In genomic region chr3:149324088-149324487, GRCm38 (mm10) we compare ENCODE assay signal across 25 mouse cellular contexts.
DNase-seq lines count a peak whose midpoint lies in the region; ATAC-seq and TF ChIP-seq lines count a peak whose summit lies in the region.
"Had no signal": no experiment of that assay in that cellular context is flagged by ENCODE, and none has a peak within 500 bp of the region (broad histone marks: within the 10 kb centered on the region; RNA-seq: fewer than 3 reads in every experiment).

No protein-coding gene starts in this region.

- no peak for TF ChIP-seq POLR2A in brain, embryonic 14.5 days (IDR thresholded peaks at IDR 0.05; ENCODE audit: borderline replicate concordance, extremely low read depth, insufficient read depth, insufficient read length, poor library complexity, severe bottlenecking)

- no peaks in the 10 kb centered on the region for H3K36me3 ChIP-seq in forebrain, embryonic 14.5 days (ENCODE audit: control insufficient read depth, insufficient read depth, low read length)
- no peaks in the 10 kb centered on the region for H3K36me3 ChIP-seq in forebrain, embryonic 15.5 days
- H3K36me3 ChIP-seq in forebrain, postnatal 0 days (ENCODE audit: insufficient read depth) = no peaks in the 10 kb centered on the region
- no peaks in the 10 kb centered on the region for H3K36me3 ChIP-seq in forebrain, embryonic 11.5 days (ENCODE audit: control insufficient read depth, insufficient read depth, low read length)
- H3K36me3 ChIP-seq: embryonic facial prominence, embryonic 13.5 days; embryonic facial prominence, embryonic 15.5 days; forebrain, embryonic 10.5 days; G1E had no signal

- peak; percentile 55 for DNase-seq in forebrain, embryonic 14.5 days (ENCODE audit: low spot score)
- peak; percentile 22 for DNase-seq in forebrain, postnatal 0 days
- no peak for DNase-seq in forebrain, embryonic 11.5 days (ENCODE audit: low spot score)
- DNase-seq in brain, embryonic 14.5 days (ENCODE audit: low read depth) = peak; percentile 71
- DNase-seq: adrenal gland, adult 8-10 months; adrenal gland, postnatal 14 days; adrenal gland, postnatal 36 days; B cell, adult 2 months; cerebellum, adult 11 months; cerebellum, adult 18-20 months; cerebellum, adult 8-10 months; cerebellum, adult 9-11 months; cerebellum, postnatal 14 days; cerebellum, postnatal 36 days; embryo, embryonic 11 days had no signal

- H3K9me3 ChIP-seq in forebrain, embryonic 14.5 days (replicated peaks; ENCODE audit: control insufficient read depth, low read length) = no peaks in the 10 kb centered on the region
- H3K9me3 ChIP-seq in forebrain, embryonic 15.5 days = no peaks in the 10 kb centered on the region
- H3K9me3 ChIP-seq in forebrain, postnatal 0 days (ENCODE audit: low read length) = 0 out of 2 replicates have a peak, but pooled peaks cover 3% of the 10 kb centered on the region
- no peaks in the 10 kb centered on the region for H3K9me3 ChIP-seq in forebrain, embryonic 11.5 days (ENCODE audit: control insufficient read depth, low read length)
- H3K9me3 ChIP-seq: embryonic facial prominence, embryonic 13.5 days; embryonic facial prominence, embryonic 15.5 days had no signal

- no peak overlapping the region for H3K4me3 ChIP-seq in forebrain, embryonic 14.5 days (ENCODE audit: low read depth, low read length)
- no peak overlapping the region for H3K4me3 ChIP-seq in forebrain, embryonic 15.5 days
- H3K4me3 ChIP-seq in forebrain, postnatal 0 days (ENCODE audit: low read depth, low read length) = no peak overlapping the region
- H3K4me3 ChIP-seq in forebrain, embryonic 11.5 days (ENCODE audit: low read depth, low read length) = no peak overlapping the region
- H3K4me3 ChIP-seq: embryonic facial prominence, embryonic 13.5 days; embryonic facial prominence, embryonic 15.5 days; erythroblast, embryonic 14.5 days; forebrain, embryonic 10.5 days had no signal

- H3K9ac ChIP-seq in forebrain, embryonic 14.5 days (ENCODE audit: low read length) = no peak overlapping the region
- H3K9ac ChIP-seq in forebrain, embryonic 15.5 days (replicated peaks) = no peak overlapping the region
- no peak overlapping the region for H3K9ac ChIP-seq in forebrain, postnatal 0 days
- H3K9ac ChIP-seq in forebrain, embryonic 11.5 days (ENCODE audit: low read length) = no peak overlapping the region
- H3K9ac ChIP-seq: embryonic facial prominence, embryonic 13.5 days; embryonic facial prominence, embryonic 15.5 days had no signal

- 33% methylated on average over 2 of the region's 2 CpGs for WGBS in forebrain, embryonic 14.5 days
- 38% methylated on average over 2 of the region's 2 CpGs for WGBS in forebrain, embryonic 15.5 days
- 25% methylated on average over 2 of the region's 2 CpGs for WGBS in forebrain, postnatal 0 days
- WGBS in forebrain, embryonic 11.5 days = 64% methylated on average over 2 of the region's 2 CpGs

- TF ChIP-seq CTCF in forebrain, postnatal 0 days (IDR thresholded peaks at IDR 0.05; ENCODE audit: low read depth) = no peak
- no peak for TF ChIP-seq CTCF in brain, embryonic 14.5 days (IDR thresholded peaks at IDR 0.05; ENCODE audit: borderline replicate concordance, extremely low read depth, insufficient read depth, insufficient read length)

- no peak for ATAC-seq in forebrain, embryonic 14.5 days
- no peak for ATAC-seq in forebrain, embryonic 15.5 days (replicated peaks)
- no peak for ATAC-seq in forebrain, postnatal 0 days
- no peak for ATAC-seq in forebrain, embryonic 11.5 days (replicated peaks; ENCODE audit: low FRiP score)
- ATAC-seq: activated CD4-positive, CD25-positive, alpha-beta regulatory T cell, adult 4 months; CD4-positive, CD25-positive, alpha-beta regulatory T cell, adult 4 months; Patski had no signal

- H3K27me3 ChIP-seq in forebrain, embryonic 14.5 days (replicated peaks; ENCODE audit: control insufficient read depth, insufficient read depth, low read length) = no peaks in the 10 kb centered on the region
- no peaks in the 10 kb centered on the region for H3K27me3 ChIP-seq in forebrain, embryonic 15.5 days
- H3K27me3 ChIP-seq in forebrain, postnatal 0 days (ENCODE audit: insufficient read depth, low read length) = no peaks in the 10 kb centered on the region
- no peaks in the 10 kb centered on the region for H3K27me3 ChIP-seq in forebrain, embryonic 11.5 days (ENCODE audit: control insufficient read depth, insufficient read depth, low read length)
- H3K27me3 ChIP-seq: CH12.LX; embryonic facial prominence, embryonic 13.5 days; embryonic facial prominence, embryonic 15.5 days; Patski had no signal

- no peak overlapping the region for H3K4me2 ChIP-seq in forebrain, embryonic 14.5 days (ENCODE audit: low read length)
- H3K4me2 ChIP-seq in forebrain, embryonic 15.5 days (replicated peaks) = no peak overlapping the region
- no peak overlapping the region for H3K4me2 ChIP-seq in forebrain, postnatal 0 days (ENCODE audit: low read depth)
- no peak overlapping the region for H3K4me2 ChIP-seq in forebrain, embryonic 11.5 days (ENCODE audit: low read depth, low read length, severe bottlenecking)
- H3K4me2 ChIP-seq: embryonic facial prominence, embryonic 13.5 days; embryonic facial prominence, embryonic 15.5 days had no signal

- H3K4me1 ChIP-seq in forebrain, embryonic 14.5 days (ENCODE audit: control insufficient read depth, insufficient read depth, low read length) = no peaks in the 10 kb centered on the region
- H3K4me1 ChIP-seq in forebrain, embryonic 15.5 days = 0 out of 2 replicates have a peak, but pooled peaks cover 2% of the 10 kb centered on the region
- no peaks in the 10 kb centered on the region for H3K4me1 ChIP-seq in forebrain, postnatal 0 days (ENCODE audit: insufficient read depth)
- H3K4me1 ChIP-seq in forebrain, embryonic 11.5 days (replicated peaks; ENCODE audit: control insufficient read depth, insufficient read depth, low read length) = no peaks in the 10 kb centered on the region
- H3K4me1 ChIP-seq: embryonic facial prominence, embryonic 13.5 days; embryonic facial prominence, embryonic 15.5 days had no signal

- no peak overlapping the region for H3K27ac ChIP-seq in forebrain, embryonic 14.5 days (ENCODE audit: low read depth, low read length)
- no peak overlapping the region for H3K27ac ChIP-seq in forebrain, embryonic 15.5 days (replicated peaks)
- H3K27ac ChIP-seq in forebrain, postnatal 0 days (ENCODE audit: low read depth, low read length) = no peak overlapping the region
- H3K27ac ChIP-seq in forebrain, embryonic 11.5 days (ENCODE audit: low read depth, low read length) = no peak overlapping the region
- H3K27ac ChIP-seq: embryonic facial prominence, embryonic 13.5 days; embryonic facial prominence, embryonic 15.5 days; forebrain, embryonic 10.5 days had no signal
